Mouse (Mus musculus) kidney, postnatal 10 days (tissue): ENCODE data around the gene Olfr419.

ENCODE experiments used
- DNase-seq: peaks from one replicate; pipeline ENCODE4 v3.0.0; 2021; ENCODE audit warnings: mixed read lengths

Gene Olfr419

GRCm38 (mm10) chr1:174251961-174252360, at the start of gene Olfr419:
TSS of gene Olfr419 (minus strand) at chr1:174252061.
- no peak for DNase-seq

- DNase-seq = no peak
Observed at GRCm38 (mm10) chr1:174270643-174271042, 18.8 kb upstream of the Olfr419 start.

GRCm38 (mm10) chr1:174269162-174269561, 17.3 kb upstream of the Olfr419 start:
- no peak for DNase-seq

GRCm38 (mm10) chr1:174267816-174268215, 16.0 kb upstream of the Olfr419 start:
- no peak for DNase-seq

- no peak for DNase-seq
Observed at GRCm38 (mm10) chr1:174250376-174250775, 1.5 kb downstream of the Olfr419 start.

GRCm38 (mm10) chr1:174247170-174247569, 4.7 kb downstream of the Olfr419 start:
- DNase-seq = no peak

- no peak for DNase-seq
Observed at GRCm38 (mm10) chr1:174246080-174246479, 5.8 kb downstream of the Olfr419 start.

- no peak for DNase-seq
Observed at GRCm38 (mm10) chr1:174244621-174245020, 7.2 kb downstream of the Olfr419 start.

- DNase-seq = no peak
Observed at GRCm38 (mm10) chr1:174239916-174240315, 11.9 kb downstream of the Olfr419 start.

GRCm38 (mm10) chr1:174216528-174217204, 35.2 kb downstream of the Olfr419 start:
- no peak for DNase-seq

- DNase-seq = no peak
Observed at GRCm38 (mm10) chr1:174215270-174216038, 36.4 kb downstream of the Olfr419 start.

GRCm38 (mm10) chr1:174212286-174212685, 39.6 kb downstream of the Olfr419 start:
- no peak for DNase-seq

- DNase-seq = no peak
Observed at GRCm38 (mm10) chr1:174204699-174205098, 47.2 kb downstream of the Olfr419 start.
